Mouse (Mus musculus): ENCODE results near the gene Hist1h2af.
"Not testable (repeated sequence)": the region's sequence is repeated elsewhere in the genome, so short reads cannot be mapped to it uniquely, and the experiment has no call there.

Gene Hist1h2af
- long read RNA-seq, experiment 1, result 0 reads
- long read RNA-seq, experiment 2, result 0 reads

- intact Hi-C loops (cut with DNase I), result not testable (repeated sequence)
Observed at GRCm38 (mm10) chr13:23533560-23534367, at the start of gene Hist1h2af. TSS of gene Hist1h2af (plus strand) at chr13:23533906.

GRCm38 (mm10) chr13:23485271-23485670 lies 48.4 kb upstream of the Hist1h2af start:
- intact Hi-C loops (cut with DNase I), result no loop called here

- intact Hi-C loops (cut with DNase I), result no loop called here
Observed at GRCm38 (mm10) chr13:23488400-23489322, 45.0 kb upstream of the Hist1h2af start, which contains the start of gene Btn2a2. TSS of gene Btn2a2 (minus strand) at chr13:23488857.

- intact Hi-C loops (cut with DNase I), result no loop called here
Observed at GRCm38 (mm10) chr13:23490863-23491262, 42.8 kb upstream of the Hist1h2af start.

GRCm38 (mm10) chr13:23491263-23491662 lies 42.4 kb upstream of the Hist1h2af start:
- intact Hi-C loops (cut with DNase I), result no loop called here

- intact Hi-C loops (cut with DNase I), result no loop called here
Observed at GRCm38 (mm10) chr13:23491990-23492389, 41.7 kb upstream of the Hist1h2af start.

- intact Hi-C loops (cut with DNase I), result no loop called here
Observed at GRCm38 (mm10) chr13:23495526-23495925, 38.2 kb upstream of the Hist1h2af start.

- intact Hi-C loops (cut with DNase I), result no loop called here
Observed at GRCm38 (mm10) chr13:23497656-23498321, 35.9 kb upstream of the Hist1h2af start.

- intact Hi-C loops (cut with DNase I), result no loop called here
Observed at GRCm38 (mm10) chr13:23498653-23499052, 35.1 kb upstream of the Hist1h2af start.

GRCm38 (mm10) chr13:23499943-23500342 lies 33.8 kb upstream of the Hist1h2af start:
- intact Hi-C loops (cut with DNase I), result no loop called here

- intact Hi-C loops (cut with DNase I), result no loop called here
Observed at GRCm38 (mm10) chr13:23500424-23501200, 33.1 kb upstream of the Hist1h2af start.

- intact Hi-C loops (cut with DNase I), result no loop called here
Observed at GRCm38 (mm10) chr13:23501511-23501910, 32.2 kb upstream of the Hist1h2af start.

- intact Hi-C loops (cut with DNase I), result no loop called here
Observed at GRCm38 (mm10) chr13:23502031-23502567, 31.6 kb upstream of the Hist1h2af start.

- intact Hi-C loops (cut with DNase I), result no loop called here
Observed at GRCm38 (mm10) chr13:23502916-23503315, 30.8 kb upstream of the Hist1h2af start.

- intact Hi-C loops (cut with DNase I), result no loop called here
Observed at GRCm38 (mm10) chr13:23503797-23504196, 29.9 kb upstream of the Hist1h2af start.

GRCm38 (mm10) chr13:23505662-23506345 lies 27.9 kb upstream of the Hist1h2af start:
- intact Hi-C loops (cut with DNase I), result no loop called here

- intact Hi-C loops (cut with DNase I), result no loop called here
Observed at GRCm38 (mm10) chr13:23506351-23506750, 27.4 kb upstream of the Hist1h2af start.

- intact Hi-C loops (cut with DNase I), result no loop called here
Observed at GRCm38 (mm10) chr13:23506819-23507515, 26.7 kb upstream of the Hist1h2af start.

- intact Hi-C loops (cut with DNase I), result no loop called here
Observed at GRCm38 (mm10) chr13:23510127-23510526, 23.6 kb upstream of the Hist1h2af start.

Data from adrenal gland (tissue).